Mouse (Mus musculus) ES-E14 (cell line): ENCODE data around the gene Prex1. TPM values are rescaled to one million over a fixed set of nuclear protein-coding genes. Genes with fewer than 3 reads are reported as not detected.
A peak's percentile ranks its signal among the peaks of the same experiment; 100 is the strongest.

Experiments used
- DNase-seq: peaks from one replicate; pipeline ENCODE4 v3.0.0-alpha.2; 2013; ENCODE audit warnings: low read depth, low spot score
- H3K27ac ChIP-seq: 2 replicates; pipeline ENCODE4 v1.5.1; 2012; ENCODE audit warnings: low read depth, mild to moderate bottlenecking, low read length, moderate library complexity, mixed read lengths; ENCODE audit not compliant: poor library complexity, insufficient read depth, severe bottlenecking
- H3K36me3 ChIP-seq: 2 replicates; pipeline ENCODE4 v1.6.1; 2012; ENCODE audit warnings: mild to moderate bottlenecking, low read length, moderate library complexity, mixed read lengths; ENCODE audit not compliant: control insufficient read depth, poor library complexity, insufficient read depth, severe bottlenecking
- H3K4me1 ChIP-seq, 2 experiments: fragments of 150-350 bp in 1 of 2; sonication (generic) in 1 of 2; 2 replicates each; pipeline ENCODE4 v1.6.1; 2012; ENCODE audit warnings: low read length in 2 of 2, mild to moderate bottlenecking in 1 of 2, mixed read lengths in 1 of 2; ENCODE audit not compliant: control insufficient read depth in 2 of 2, insufficient read depth in 2 of 2, poor library complexity in 1 of 2
- H3K4me3 ChIP-seq, 2 experiments: fragments of 150-350 bp in 1 of 2; sonication (generic) in 1 of 2; 2 replicates each; pipeline ENCODE4 v1.5.1; 2012; ENCODE audit warnings: low read length in 2 of 2, low read depth in 1 of 2, mild to moderate bottlenecking in 1 of 2, mixed read lengths in 1 of 2; ENCODE audit not compliant: insufficient read depth in 1 of 2, poor library complexity in 1 of 2, severe bottlenecking in 1 of 2
- H3K9ac ChIP-seq: 2 replicates; pipeline ENCODE4 v1.6.1; 2012; ENCODE audit warnings: low read depth, mild to moderate bottlenecking, low read length, mixed read lengths; ENCODE audit not compliant: poor library complexity, insufficient read depth, severe bottlenecking
- H3K9me3 ChIP-seq: fragments of 150-350 bp; sonication (generic); 2 replicates; pipeline ENCODE4 v1.6.1; 2012; ENCODE audit warnings: low read depth, mild to moderate bottlenecking, low read length; ENCODE audit not compliant: control insufficient read depth, insufficient read depth
- CHD2 ChIP-seq: IDR thresholded peaks from 2 replicates; pipeline ENCODE4 v1.6.1; 2014; ENCODE audit warnings: mild to moderate bottlenecking, low read depth, low read length, inconsistent platforms
- HCFC1 ChIP-seq: IDR thresholded peaks from 2 replicates; pipeline ENCODE4 v1.6.1; 2012; ENCODE audit warnings: low read length, inconsistent platforms, borderline replicate concordance; ENCODE audit not compliant: insufficient read depth
- MAFK ChIP-seq: IDR thresholded peaks from 2 replicates; pipeline ENCODE4 v1.6.1; 2014; ENCODE audit warnings: mild to moderate bottlenecking, low read depth, low read length, inconsistent platforms; ENCODE audit not compliant: insufficient read depth
- ZC3H11A ChIP-seq: IDR thresholded peaks from 2 replicates; pipeline ENCODE4 v1.6.1; 2012; ENCODE audit warnings: low read depth, mild to moderate bottlenecking, inconsistent platforms, low read length, borderline replicate concordance
- ZNF384 ChIP-seq: IDR thresholded peaks from 2 replicates; pipeline ENCODE4 v1.6.1; 2012; ENCODE audit warnings: low read depth, low read length, inconsistent platforms
- in situ Hi-C, 2 experiments: fragments of 600-800 bp; cut with MboI; formaldehyde crosslinking; loops; one replicate each; pipeline ENCODE4 v1.15.1; 2025; ENCODE audit warnings: low sequenced_read_pairs in 2 of 2, inconsistent platforms in 1 of 2; ENCODE audit not compliant: unreplicated experiment in 2 of 2
- total RNA-seq: library from RNA; depleted of rRNA; stranded (reverse); fragments of 300-350 nt; gene quantifications from 2 replicates; pipeline ENCODE4 v1.2.3, GENCODE M21; 2012

Gene Prex1
- total RNA-seq, 1 experiment = 1.5 TPM

DNA sequence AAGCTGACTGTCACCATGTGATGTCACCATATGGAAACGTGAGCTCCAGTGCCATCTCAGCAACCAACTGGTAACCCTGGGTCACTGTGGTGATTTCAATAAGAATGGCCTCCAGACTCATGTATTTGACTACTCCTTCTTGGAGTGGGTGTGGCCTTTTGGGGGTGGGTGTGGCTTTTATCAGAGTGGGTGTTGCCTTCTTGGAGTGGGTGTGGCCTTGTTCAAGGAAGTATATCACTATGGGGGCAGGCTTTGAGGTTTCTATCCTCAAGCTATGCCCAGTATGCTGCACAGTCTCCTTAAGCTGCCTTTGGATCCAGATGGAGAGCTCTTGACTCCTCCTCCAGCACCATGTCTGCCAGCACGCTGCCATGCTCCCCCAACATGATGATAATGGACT lies 19.0 kb downstream of the Prex1 start:
- Histone ChIP-seq H3K36me3 (no peaks in the 10 kb centered on the region), H3K9me3 (no peaks in the 10 kb centered on the region), H3K4me3 (no peak overlapping the region), H3K4me1 (peaks cover 0 to 17% of the 10 kb centered on the region in 2 experiments; a peak in 1 of 4 replicates), H3K9ac (no peak overlapping the region), H3K27ac (no peak overlapping the region)
- TF ChIP-seq ZC3H11A (no peak), HCFC1 (no peak), ZNF384 (no peak), CHD2 (no peak), MAFK (no peak)
- peak; percentile 80 for DNase-seq
- in situ Hi-C loops = no loop called here

DNA sequence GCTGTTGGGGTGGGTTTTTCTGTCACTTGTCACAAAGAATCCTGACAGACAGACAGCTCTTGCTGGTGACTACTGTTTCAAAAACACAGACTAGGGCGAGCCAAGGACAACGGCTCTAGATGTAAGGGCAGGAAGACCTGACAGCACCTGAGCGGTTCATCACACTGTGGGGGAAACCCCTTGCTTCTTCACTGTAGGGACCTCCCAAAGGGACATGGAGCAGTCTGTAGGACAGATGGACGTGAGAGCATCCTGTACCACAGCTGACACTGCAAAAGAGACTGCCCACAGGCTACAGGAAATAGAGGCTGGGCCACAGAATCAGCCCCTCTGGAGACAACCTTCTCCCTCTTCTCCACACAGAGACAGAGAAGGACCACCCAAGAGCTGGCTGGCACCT lies 20.2 kb downstream of the Prex1 start:
- Histone ChIP-seq H3K36me3 (no peaks in the 10 kb centered on the region), H3K27ac (no peak overlapping the region), H3K4me1 (peaks cover 0 to 17% of the 10 kb centered on the region in 2 experiments; a peak in 1 of 4 replicates), H3K9me3 (no peaks in the 10 kb centered on the region), H3K9ac (no peak overlapping the region), H3K4me3 (no peak overlapping the region)
- in situ Hi-C loops = no loop called here
- TF ChIP-seq ZC3H11A (no peak), CHD2 (no peak), ZNF384 (no peak), MAFK (no peak), HCFC1 (no peak)
- no peak for DNase-seq

DNA sequence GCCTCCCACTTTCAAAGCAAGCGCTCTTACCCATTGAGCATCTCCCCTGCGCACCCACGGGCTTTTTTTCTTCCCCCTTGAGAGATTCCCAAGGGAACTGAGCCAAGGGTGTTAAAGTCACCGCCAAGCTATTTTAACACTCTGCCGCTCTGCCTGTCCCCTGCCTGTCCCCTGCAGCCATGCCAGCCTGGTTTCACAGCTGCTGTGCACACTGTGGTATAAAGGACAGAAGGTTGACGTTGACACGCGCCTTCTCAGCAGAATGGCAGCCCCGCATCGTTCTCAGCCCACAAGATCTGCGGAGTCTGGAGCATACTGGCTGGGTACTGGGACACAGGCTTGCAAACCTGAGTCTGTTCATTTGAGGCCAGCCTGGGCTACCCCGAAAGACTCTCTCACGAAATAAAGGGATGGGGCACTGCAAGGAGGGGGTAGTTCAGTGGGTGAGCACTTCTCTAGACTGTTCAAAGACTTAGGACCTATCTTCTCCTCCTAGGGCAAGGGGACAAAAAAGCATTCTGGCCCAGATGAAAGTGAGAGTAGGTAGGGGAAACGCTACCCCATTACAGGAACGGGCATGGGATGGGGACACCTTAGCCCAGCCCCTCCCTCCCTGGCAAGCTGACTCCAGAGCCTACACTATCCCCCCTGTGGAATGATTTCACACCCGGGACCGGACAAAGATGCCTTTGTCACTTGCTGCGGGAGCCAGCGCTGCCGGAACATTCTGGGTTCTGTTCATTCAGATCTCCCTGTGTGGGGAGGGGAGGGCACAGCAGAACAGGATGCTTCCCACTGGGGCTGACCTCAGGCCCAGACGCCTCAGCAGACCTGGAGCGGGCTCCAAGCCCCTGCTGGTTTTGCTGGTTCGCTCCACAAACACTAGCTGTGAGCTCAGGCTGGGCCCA lies 21.8 kb downstream of the Prex1 start:
- no peaks in the 10 kb centered on the region for H3K36me3 ChIP-seq
- peaks cover 0 to 21% of the 10 kb centered on the region in 2 experiments; a peak in 2 of 4 replicates for H3K4me1 ChIP-seq
- H3K9me3 ChIP-seq = no peaks in the 10 kb centered on the region
- H3K9ac ChIP-seq = no peak overlapping the region
- DNase-seq = no peak
- no peak overlapping the region for H3K4me3 ChIP-seq
- in situ Hi-C loops = no loop called here
- TF ChIP-seq MAFK (no peak), ZNF384 (no peak), CHD2 (no peak), ZC3H11A (no peak), HCFC1 (no peak)
- no peak overlapping the region for H3K27ac ChIP-seq

DNA sequence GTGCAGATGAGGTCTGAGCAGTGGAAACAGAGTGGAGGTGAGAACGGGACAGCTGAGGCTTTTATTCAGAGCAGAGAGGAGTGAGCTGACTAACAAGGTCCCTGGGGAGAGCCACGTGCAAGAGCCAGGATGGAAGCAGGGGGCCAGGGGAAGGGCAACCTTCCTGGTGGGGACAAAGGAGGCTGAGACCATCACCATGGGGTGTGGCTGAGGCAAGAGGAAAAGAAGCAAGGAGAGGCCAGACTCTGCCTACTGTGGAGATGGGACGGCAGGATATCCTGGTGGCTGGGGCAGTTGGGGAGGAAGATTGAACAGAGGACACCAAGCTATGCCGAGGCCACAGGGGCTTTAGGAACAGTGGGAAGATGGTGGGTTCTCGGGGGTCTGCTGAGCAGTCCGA lies 26.7 kb downstream of the Prex1 start:
- in situ Hi-C loops = no loop called here
- Histone ChIP-seq H3K27ac (no peak overlapping the region), H3K4me3 (no peak overlapping the region), H3K9me3 (no peaks in the 10 kb centered on the region), H3K4me1 (peaks cover 0 to 26% of the 10 kb centered on the region in 2 experiments; a peak in 3 of 4 replicates), H3K36me3 (no peaks in the 10 kb centered on the region), H3K9ac (no peak overlapping the region)
- TF ChIP-seq CHD2 = no peak
- no peak for TF ChIP-seq ZNF384
- TF ChIP-seq HCFC1 = no peak
- no peak for TF ChIP-seq ZC3H11A
- no peak for TF ChIP-seq MAFK
- no peak for DNase-seq

DNA sequence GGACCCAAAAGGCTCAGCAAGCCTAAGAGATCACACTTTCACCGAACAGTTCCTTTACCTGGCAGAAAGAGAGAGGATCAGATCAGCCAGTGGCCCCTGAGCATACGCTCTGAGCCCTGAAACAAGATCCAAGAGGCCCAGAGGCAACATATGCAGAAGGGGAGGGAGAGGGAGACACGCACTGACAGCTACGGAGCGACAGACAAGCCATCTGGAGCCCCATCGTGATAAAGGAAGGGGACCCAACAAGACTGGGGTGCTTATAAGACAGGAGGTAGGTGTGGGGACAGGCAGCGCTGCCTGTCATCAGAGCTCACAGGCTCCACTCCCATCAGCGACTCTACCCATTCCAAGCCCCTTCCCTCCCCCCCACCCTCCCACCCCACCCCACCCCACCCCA lies 27.8 kb downstream of the Prex1 start:
- Histone ChIP-seq H3K9me3 (no peaks in the 10 kb centered on the region), H3K27ac (no peak overlapping the region), H3K36me3 (no peaks in the 10 kb centered on the region), H3K9ac (no peak overlapping the region), H3K4me1 (peaks cover 0 to 23% of the 10 kb centered on the region in 2 experiments; a peak in 3 of 4 replicates), H3K4me3 (no peak overlapping the region)
- DNase-seq = no peak
- TF ChIP-seq HCFC1 = no peak
- TF ChIP-seq MAFK = no peak
- TF ChIP-seq CHD2 = no peak
- TF ChIP-seq ZNF384 = no peak
- no peak for TF ChIP-seq ZC3H11A
- in situ Hi-C loops = no loop called here
